Mouse (Mus musculus) limb, embryonic 10.5 days (tissue): Measurements from ENCODE around the gene Fam76a. TPM values are rescaled to one million over a fixed set of nuclear protein-coding genes. Genes with fewer than 3 reads are reported as not detected.

ENCODE experiments used
- DNase-seq: peaks from one replicate; pipeline ENCODE4 v3.0.0-alpha.2; 2017; ENCODE audit warnings: low spot score
- H3K27ac ChIP-seq: fragments of 300-500 bp; sonication (generic); 2 replicates; pipeline ENCODE4 v1.5.1; 2016; ENCODE audit warnings: mild to moderate bottlenecking
- H3K27me3 ChIP-seq: fragments of 300-500 bp; sonication (generic); 2 replicates; pipeline ENCODE4 v1.6.1; 2016; ENCODE audit warnings: low read depth, mild to moderate bottlenecking; ENCODE audit not compliant: poor library complexity, severe bottlenecking
- H3K36me3 ChIP-seq: fragments of 300-500 bp; sonication (generic); 2 replicates; pipeline ENCODE4 v1.6.1; 2016; ENCODE audit warnings: mild to moderate bottlenecking, moderate library complexity
- H3K4me1 ChIP-seq: fragments of 300-500 bp; sonication (generic); 2 replicates; pipeline ENCODE4 v1.6.1; 2016
- H3K4me3 ChIP-seq: fragments of 300-500 bp; sonication (generic); 2 replicates; pipeline ENCODE4 v1.5.1; 2016; ENCODE audit warnings: mild to moderate bottlenecking, moderate library complexity
- H3K9me3 ChIP-seq: fragments of 300-500 bp; sonication (generic); replicated peaks from 2 replicates; pipeline ENCODE4 v1.6.1; 2016; ENCODE audit warnings: mild to moderate bottlenecking
- WGBS: fragments of 180-500 bp; shearing (Covaris S2); methylation state at CpG from one replicate; pipeline ENCODE4 v1.1.7; 2016; 5-methylcytosine and 5-hydroxymethylcytosine counted together
- polyA plus RNA-seq: library from polyadenylated mRNA; unstranded; fragments of >200 nt; fragmentation: Nextera tagmentation; extraction: Ambion mirVana; gene quantifications from 2 replicates; pipeline ENCODE4 v1.2.1, GENCODE M21; 2016

Gene Fam76a
- polyA plus RNA-seq, 1 experiment from 2014 or later: 27.9 TPM

DNA sequence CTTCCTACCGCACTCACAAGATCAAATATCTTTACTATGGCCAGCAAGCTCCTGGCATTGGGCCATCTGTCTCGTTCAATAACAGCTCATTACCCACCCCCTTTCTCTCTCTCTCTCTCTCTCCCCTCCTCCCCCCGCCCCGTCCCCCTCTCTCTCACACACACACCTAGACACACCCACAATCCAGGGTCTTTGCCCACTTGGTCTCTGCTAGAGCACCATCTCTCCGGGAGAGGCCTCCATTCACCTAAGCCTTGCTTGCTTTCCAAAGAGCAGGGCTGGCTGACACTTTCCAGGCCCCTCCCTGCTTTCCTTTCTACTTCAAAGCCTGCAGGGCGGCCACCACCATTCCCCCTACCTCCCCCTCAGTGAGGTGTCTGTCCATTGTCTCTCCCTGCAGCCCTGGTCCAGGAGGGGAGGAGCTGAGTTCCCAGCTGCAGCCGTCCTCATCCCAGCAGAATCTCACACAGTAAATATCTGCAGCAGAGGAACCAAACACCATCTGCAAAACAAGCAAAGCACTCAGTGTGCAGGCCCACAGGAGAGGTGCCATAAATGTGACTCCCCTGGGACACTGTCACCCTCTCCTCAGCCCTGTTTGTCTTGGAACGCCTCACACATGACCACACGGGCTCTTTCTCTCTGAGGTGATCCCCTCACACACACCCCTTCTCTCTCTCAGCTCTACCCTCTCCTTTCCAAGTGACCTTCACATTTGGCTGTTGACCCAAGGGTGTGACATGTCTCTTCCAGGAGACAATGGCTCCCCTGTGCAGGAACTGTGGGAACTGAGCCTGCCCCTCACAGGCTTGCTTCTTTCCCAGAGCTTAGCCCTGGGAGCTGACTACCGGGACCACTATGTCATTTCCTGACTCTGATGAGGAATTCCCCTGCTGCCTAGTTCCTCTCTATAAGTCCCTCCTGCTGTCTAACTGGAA, 36.7 kb upstream of the Fam76a start:
- no peaks in the 10 kb centered on the region for H3K36me3 ChIP-seq
- H3K9me3 ChIP-seq: no peaks in the 10 kb centered on the region
- H3K4me1 ChIP-seq: peaks cover 71% of the 10 kb centered on the region
- WGBS: 3% methylated on average over 10 of the region's 10 CpGs
- H3K27me3 ChIP-seq: no peaks in the 10 kb centered on the region
- peak; percentile 63 for DNase-seq
- H3K27ac ChIP-seq: peak overlapping the region; percentile 86
- H3K4me3 ChIP-seq: peak overlapping the region; percentile 9

DNA sequence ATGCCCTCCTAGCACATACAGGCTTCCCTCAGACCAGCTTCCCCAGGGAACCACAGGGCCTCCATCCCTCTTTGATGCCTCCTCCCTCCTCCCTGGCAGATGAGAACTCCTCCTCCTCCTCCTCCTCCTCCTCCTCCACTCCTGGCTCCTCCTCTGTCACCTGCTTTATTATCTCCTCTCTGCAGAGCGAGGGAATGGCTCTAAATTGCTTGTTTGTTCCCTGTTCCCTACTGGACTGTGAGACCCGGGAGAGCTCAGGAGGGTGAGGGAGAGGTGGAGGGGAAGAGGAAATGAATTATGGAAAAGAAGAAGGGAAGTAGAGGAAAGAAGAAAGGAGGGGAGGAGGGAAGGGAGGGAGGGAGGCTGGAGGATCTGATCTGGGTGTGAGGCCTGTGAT, 33.0 kb upstream of the Fam76a start:
- Histone ChIP-seq H3K9me3 (no peaks in the 10 kb centered on the region), H3K36me3 (no peaks in the 10 kb centered on the region), H3K4me1 (peaks cover 62% of the 10 kb centered on the region), H3K27ac (peak overlapping the region; percentile 66), H3K4me3 (no peak overlapping the region), H3K27me3 (no peaks in the 10 kb centered on the region)
- no peak for DNase-seq
- 20% methylated on average over 2 of the region's 2 CpGs for WGBS

DNA sequence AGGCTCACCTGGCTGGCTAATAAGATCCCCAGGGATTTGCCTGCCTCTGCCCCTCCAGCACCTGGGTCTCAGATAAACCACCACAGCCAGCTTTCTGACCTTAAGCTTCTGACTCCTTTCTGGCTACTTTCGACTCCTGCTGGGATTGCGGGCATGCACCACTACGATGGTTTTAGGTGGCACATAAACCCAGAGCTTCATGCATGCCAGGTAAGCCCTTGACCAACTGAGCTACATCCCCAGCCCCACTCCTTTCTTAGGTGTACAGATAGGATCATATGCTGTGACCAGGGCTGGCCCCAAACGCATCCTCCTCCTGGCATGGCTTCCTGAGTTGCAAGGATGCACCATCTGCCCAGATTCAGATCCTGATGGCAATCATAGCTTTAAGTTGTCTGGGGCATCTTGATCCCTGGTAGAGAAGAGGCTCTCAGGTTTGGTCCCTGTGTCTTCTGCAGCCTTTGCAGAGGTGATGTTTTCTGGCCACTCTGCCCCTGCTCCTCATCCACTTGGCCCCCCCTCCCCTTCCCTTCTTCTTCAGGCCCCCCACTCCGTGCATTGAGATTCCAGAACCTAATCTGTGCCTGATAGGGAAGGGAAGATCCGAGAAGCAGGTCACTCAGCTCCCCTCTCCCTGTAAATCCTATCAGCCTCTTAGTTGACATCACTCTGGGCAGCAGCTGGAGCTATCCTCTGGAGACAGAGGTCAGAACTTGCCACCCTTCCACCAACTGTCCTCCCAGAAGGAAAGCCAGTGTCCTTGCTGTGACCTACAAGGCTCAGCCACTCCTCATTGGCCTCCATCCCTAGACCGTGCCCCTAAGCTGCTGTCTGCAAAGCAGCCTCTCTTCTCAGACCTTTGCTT, 32.4 kb upstream of the Fam76a start:
- Histone ChIP-seq H3K27ac (peak overlapping the region; percentile 66), H3K9me3 (no peaks in the 10 kb centered on the region), H3K27me3 (peaks cover 3% of the 10 kb centered on the region; the same call in 1 of the 2 replicates), H3K36me3 (no peaks in the 10 kb centered on the region), H3K4me1 (peaks cover 62% of the 10 kb centered on the region), H3K4me3 (no peak overlapping the region)
- DNase-seq: no peak
- 58% methylated on average over 7 of the region's 7 CpGs for WGBS

DNA sequence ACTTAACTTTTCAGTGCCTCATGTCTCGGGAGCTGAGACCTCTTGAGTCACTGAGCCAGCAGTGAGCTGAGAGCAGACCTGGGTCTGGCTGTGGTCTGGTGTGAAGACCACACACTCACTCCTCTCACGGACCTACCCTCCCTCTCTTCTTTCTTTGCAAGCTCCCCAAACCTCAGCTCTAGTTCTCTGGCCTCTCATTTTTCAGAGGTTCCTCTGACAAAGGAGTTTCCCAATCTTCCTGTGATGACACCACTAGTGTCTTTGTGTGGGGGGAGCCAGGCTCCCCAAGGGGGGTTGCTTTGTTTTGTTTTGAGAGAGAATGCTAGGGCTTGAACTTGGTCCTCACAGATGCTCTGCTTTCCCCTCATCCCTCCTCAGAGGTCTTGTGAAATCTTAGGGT, 28.6 kb upstream of the Fam76a start:
- DNase-seq: no peak
- peaks cover 3% of the 10 kb centered on the region; the same call in 1 of the 2 replicates for H3K27me3 ChIP-seq
- no peak overlapping the region for H3K4me3 ChIP-seq
- no peaks in the 10 kb centered on the region for H3K9me3 ChIP-seq
- H3K36me3 ChIP-seq: no peaks in the 10 kb centered on the region
- H3K27ac ChIP-seq: peak overlapping the region; percentile 46
- WGBS: 41% methylated on average over 2 of the region's 2 CpGs
- peaks cover 51% of the 10 kb centered on the region for H3K4me1 ChIP-seq

DNA sequence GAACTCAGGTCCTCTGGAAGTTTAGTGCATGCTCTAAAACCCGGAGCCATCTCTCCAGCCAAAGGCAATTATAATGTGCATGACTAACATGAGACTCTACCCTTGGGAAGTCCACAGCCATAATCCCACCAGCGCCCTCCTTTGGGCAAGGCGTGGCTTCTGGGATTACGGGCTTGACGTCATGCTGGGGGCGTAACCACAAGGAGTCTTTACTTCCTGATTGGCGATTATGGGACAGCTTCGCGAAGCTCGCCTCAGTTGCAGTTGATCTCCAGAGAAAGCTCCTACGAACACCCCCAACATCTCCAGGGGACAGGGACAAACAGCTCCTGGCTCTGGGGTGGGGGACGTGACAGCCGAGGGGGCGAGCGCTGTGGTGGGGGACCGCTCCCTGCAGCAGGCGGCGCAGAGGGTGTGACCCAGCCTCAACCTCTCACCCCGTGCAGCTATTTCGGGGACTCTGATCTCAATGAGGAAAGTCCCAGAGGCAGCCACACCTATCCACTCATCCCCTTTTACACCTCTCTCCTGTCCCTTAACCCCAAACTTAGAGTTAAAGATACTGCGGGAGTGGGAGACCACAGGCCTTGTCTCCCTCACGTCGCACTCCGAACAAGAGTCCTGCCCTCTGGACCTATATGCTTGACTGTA, 27.6 kb upstream of the Fam76a start:
- Histone ChIP-seq H3K27me3 (peaks cover 3% of the 10 kb centered on the region; the same call in 1 of the 2 replicates), H3K9me3 (no peaks in the 10 kb centered on the region), H3K4me1 (peaks cover 51% of the 10 kb centered on the region), H3K27ac (peak overlapping the region; percentile 53), H3K4me3 (peak overlapping the region; percentile 36), H3K36me3 (no peaks in the 10 kb centered on the region)
- DNase-seq: no peak
- 28% methylated on average over 24 of the region's 24 CpGs for WGBS

DNA sequence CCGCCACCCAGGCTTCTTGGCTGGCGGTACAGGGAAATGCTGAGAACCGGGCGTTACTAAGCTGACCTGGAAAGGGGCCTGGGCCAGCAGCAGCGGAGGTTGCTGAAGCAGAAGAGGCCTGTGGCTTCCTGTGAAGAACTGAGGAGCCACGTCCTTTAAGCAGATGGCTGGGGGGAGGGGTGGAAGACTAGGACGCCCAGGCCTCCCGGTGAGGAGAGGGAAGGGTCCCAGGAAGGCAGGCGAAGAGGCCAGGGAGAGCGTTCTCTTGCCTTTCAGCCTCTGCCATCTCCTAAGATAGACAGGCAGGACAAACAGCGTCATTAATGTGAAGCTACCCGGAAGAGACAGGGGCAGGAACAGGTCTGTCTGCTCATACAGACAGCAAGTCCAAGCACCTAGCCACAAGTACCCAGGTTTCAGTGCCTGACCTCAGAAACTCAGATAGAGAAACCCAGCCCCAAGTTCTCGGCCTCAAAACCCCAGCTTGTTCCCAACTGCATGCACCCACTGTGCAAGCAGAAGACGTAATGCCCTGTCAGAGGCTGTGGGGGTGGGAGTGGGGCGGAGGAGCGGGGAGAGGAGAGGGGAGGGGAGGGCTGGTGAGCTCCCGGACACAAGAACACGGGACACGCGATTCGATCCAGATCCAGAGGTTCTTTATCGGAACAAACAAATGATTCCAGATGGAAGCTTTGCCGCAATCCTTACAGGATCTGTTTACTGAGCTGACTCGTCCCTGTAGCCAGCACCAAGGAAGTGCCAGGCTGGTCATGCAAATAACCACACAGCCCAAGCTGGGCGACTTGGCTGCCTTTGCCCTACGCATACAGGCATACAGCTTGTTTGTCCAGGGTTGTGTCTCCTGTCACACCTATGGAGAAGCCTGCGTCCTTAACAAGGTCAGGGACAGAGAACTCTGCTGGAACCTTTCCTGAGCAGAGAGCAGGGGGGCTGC, 24.0 kb upstream of the Fam76a start:
- Histone ChIP-seq H3K27me3 (peaks cover 3% of the 10 kb centered on the region), H3K36me3 (no peaks in the 10 kb centered on the region), H3K4me1 (peaks cover 49% of the 10 kb centered on the region), H3K9me3 (no peaks in the 10 kb centered on the region), H3K27ac (peak overlapping the region; percentile 91), H3K4me3 (peak overlapping the region; percentile 43)
- 18% methylated on average over 27 of the region's 27 CpGs for WGBS
- DNase-seq: peak; percentile 47

DNA sequence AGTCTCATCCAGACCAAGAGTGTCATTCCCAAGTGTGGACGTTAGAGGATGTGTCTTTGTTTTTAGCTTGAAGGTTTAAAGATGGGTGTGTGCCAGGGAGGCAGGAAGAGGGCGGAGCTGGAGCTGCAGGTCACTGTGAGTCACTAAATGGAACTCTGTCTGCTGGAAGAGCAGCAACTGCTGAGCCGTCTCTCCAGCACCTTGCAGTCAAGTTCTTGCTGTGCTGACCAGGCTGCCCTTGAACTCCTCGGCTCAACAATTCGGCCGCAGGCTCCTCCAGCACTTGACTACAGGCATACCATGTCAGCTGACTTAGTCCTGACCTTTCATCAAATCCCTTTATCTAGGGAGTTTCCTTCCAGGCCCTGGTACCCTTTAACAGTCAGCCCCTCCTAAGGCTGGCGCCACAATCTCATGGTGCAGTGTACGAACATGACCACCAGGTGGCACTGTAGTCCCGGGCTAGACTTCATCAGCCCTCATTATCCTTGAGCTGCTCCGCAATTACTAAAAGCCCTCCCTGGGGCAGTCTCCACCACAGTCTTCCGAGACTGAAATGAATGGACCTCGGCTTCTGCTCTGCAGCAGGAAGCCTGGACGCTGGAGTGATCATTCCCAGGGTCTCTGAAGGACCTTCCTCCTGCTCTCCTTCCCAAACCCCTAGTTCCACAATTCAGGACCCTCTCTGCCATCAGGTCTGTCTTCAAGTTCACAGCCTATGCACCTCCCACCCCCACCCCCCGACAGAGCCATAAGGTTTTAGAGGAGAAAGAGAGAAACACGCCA, 23.1 kb upstream of the Fam76a start:
- Histone ChIP-seq H3K4me3 (peak overlapping the region; percentile 43), H3K4me1 (peaks cover 48% of the 10 kb centered on the region)
- WGBS: 6% methylated on average over 15 of the region's 15 CpGs

DNA sequence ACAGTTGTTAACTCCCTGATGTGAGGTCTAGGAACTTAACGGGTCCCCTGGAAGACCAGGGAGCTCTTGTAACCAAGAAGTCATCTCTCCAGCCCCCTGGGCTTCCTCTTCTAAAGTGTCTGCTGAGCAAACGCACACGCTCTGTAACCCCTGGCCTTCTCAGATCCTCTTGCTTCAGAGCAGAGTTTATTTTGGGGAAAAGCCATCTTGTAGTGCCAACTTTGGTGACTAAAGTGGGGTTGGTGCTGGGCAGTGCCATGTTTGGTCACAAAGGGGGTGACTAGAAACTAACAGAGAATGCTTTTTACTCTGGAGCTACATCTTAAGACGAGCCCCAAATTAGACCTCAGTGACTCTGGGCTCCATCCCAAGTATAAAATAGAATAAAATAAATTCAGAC, 22.4 kb upstream of the Fam76a start:
- Histone ChIP-seq H3K9me3 (no peaks in the 10 kb centered on the region), H3K36me3 (no peaks in the 10 kb centered on the region), H3K27ac (0 out of 2 replicates have a peak overlapping the region, but pooled peaks have one; percentile 43), H3K27me3 (peaks cover 14% of the 10 kb centered on the region), H3K4me3 (no peak overlapping the region), H3K4me1 (peaks cover 41% of the 10 kb centered on the region)
- no peak for DNase-seq
- 81% methylated on average over 4 of the region's 4 CpGs for WGBS

More for the DNA sequence above, 23.1 kb upstream of the Fam76a start:
- no peaks in the 10 kb centered on the region for H3K36me3 ChIP-seq
- DNase-seq: peak; percentile 93
- H3K27me3 ChIP-seq: peaks cover 12% of the 10 kb centered on the region
- H3K9me3 ChIP-seq: no peaks in the 10 kb centered on the region
- H3K27ac ChIP-seq: peak overlapping the region; percentile 91

DNA sequence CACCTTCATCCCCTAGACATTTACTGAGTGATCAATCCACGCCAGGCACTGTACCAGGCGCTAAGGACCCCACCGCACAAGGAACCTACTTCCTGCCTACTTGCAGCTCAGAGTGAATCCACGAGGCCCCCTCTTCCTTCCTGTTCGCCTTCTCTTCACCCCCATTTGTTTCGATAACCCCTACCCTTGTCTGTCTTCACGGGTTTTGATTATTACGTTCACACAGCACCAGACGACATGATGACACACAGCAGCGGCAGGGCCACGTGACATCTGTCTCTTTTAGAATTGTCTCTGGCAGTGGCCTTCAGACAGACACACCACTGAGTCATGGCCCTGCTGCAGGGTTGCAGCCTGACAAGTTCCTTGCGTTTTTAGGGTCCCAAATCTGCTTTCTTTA, 21.7 kb upstream of the Fam76a start:
- H3K27ac ChIP-seq: peak overlapping the region; percentile 53; the same call in 1 of the 2 replicates
- peaks cover 45% of the 10 kb centered on the region for H3K4me1 ChIP-seq
- H3K27me3 ChIP-seq: peaks cover 14% of the 10 kb centered on the region
- H3K4me3 ChIP-seq: no peak overlapping the region
- H3K9me3 ChIP-seq: no peaks in the 10 kb centered on the region
- H3K36me3 ChIP-seq: no peaks in the 10 kb centered on the region
- 78% methylated on average over 12 of the region's 12 CpGs for WGBS
- DNase-seq: no peak

DNA sequence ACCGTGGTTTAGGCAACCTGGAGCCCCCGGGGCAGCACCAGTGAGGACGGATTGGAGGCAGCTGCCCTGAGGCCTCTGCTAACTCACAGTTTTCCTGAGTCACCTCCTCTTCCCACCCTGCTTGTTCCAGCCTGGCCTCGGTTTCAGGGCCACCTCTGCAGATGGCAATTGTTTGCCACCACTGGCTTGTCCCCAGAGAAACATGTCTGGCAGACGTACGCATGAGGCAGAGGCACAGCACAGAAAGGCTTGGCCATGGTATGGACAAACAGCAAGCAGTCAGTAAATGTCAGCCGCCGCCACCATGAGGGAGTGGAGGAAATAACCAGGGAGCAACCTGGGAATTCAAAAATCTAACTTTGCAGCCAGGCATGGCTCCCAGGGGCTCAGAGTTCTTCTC, 20.7 kb upstream of the Fam76a start:
- 72% methylated on average over 8 of the region's 8 CpGs for WGBS
- DNase-seq: no peak
- H3K9me3 ChIP-seq: no peaks in the 10 kb centered on the region
- H3K4me1 ChIP-seq: peaks cover 54% of the 10 kb centered on the region
- H3K27ac ChIP-seq: peak overlapping the region; percentile 47; the same call in 1 of the 2 replicates
- H3K36me3 ChIP-seq: no peaks in the 10 kb centered on the region
- H3K4me3 ChIP-seq: no peak overlapping the region
- peaks cover 14% of the 10 kb centered on the region for H3K27me3 ChIP-seq
